8 mouse cellular contexts compared by ENCODE assay signal in genomic region chr13:14613553-14613952, GRCm38 (mm10). TPM values are rescaled to one million over a fixed set of nuclear protein-coding genes. Genes with fewer than 3 reads are reported as not detected.
A peak's percentile ranks its signal among the peaks of the same experiment; 100 is the strongest.
DNase-seq lines count a peak whose midpoint lies in the region; ATAC-seq and TF ChIP-seq lines count a peak whose summit lies in the region.

No protein-coding gene starts in this region.

- H3K27me3 ChIP-seq in kidney, embryonic 14.5 days (ENCODE audit: control insufficient read depth, insufficient read depth, low read length), result no peaks in the 10 kb centered on the region
- no peaks in the 10 kb centered on the region for H3K27me3 ChIP-seq in hindbrain, postnatal 0 days (ENCODE audit: insufficient read depth, low read length)
- H3K27me3 ChIP-seq in midbrain, embryonic 16.5 days (ENCODE audit: control insufficient read depth, insufficient read depth, low read depth, low read length), result no peaks in the 10 kb centered on the region

- H3K4me1 ChIP-seq in kidney, embryonic 14.5 days (ENCODE audit: control insufficient read depth, insufficient read depth, low read length), result no peaks in the 10 kb centered on the region
- H3K4me1 ChIP-seq in hindbrain, postnatal 0 days (ENCODE audit: insufficient read depth, low read length), result peaks cover 7% of the 10 kb centered on the region; the same call in 1 of the 2 replicates
- peaks cover 13% of the 10 kb centered on the region for H3K4me1 ChIP-seq in midbrain, embryonic 16.5 days (ENCODE audit: control insufficient read depth, insufficient read depth, low read length)

- no peak for TF ChIP-seq CTCF in hindbrain, postnatal 0 days (IDR thresholded peaks at IDR 0.05; ENCODE audit: low read depth)

- no peak overlapping the region for H3K27ac ChIP-seq in kidney, embryonic 14.5 days (ENCODE audit: low read depth, low read length)
- peak overlapping the region; percentile 73 for H3K27ac ChIP-seq in hindbrain, postnatal 0 days
- peak overlapping the region; percentile 68; the same call in 1 of the 2 replicates for H3K27ac ChIP-seq in midbrain, embryonic 16.5 days (ENCODE audit: low read length)

- peak overlapping the region; percentile 56 for H3K4me2 ChIP-seq in kidney, embryonic 14.5 days (replicated peaks; ENCODE audit: low read depth, low read length)
- H3K4me2 ChIP-seq in hindbrain, postnatal 0 days (ENCODE audit: low read depth, low read length), result peak overlapping the region; percentile 69
- H3K4me2 ChIP-seq in midbrain, embryonic 16.5 days (ENCODE audit: low read length), result peak overlapping the region; percentile 71

- no peak for ATAC-seq in kidney, embryonic 14.5 days (ENCODE audit: low FRiP score, low TSS enrichment)
- no peak for ATAC-seq in hindbrain, postnatal 0 days
- no peak for ATAC-seq in midbrain, embryonic 16.5 days

- H3K4me3 ChIP-seq in kidney, embryonic 14.5 days (ENCODE audit: low read length), result peak overlapping the region; percentile 97
- H3K4me3 ChIP-seq in hindbrain, postnatal 0 days (ENCODE audit: low read length), result peak overlapping the region; percentile 99
- H3K4me3 ChIP-seq in midbrain, embryonic 16.5 days (ENCODE audit: low read depth, low read length), result peak overlapping the region; percentile 96

- no peak for DNase-seq in kidney, postnatal 36 days
- DNase-seq in T-cell, adult 2 months (ENCODE audit: low spot score), result peak; percentile 50
- no peak for DNase-seq in hindbrain, postnatal 0 days (ENCODE audit: low spot score)
- no peak for DNase-seq in layer of hippocampus, adult 18-20 months (ENCODE audit: low spot score in 2 of 2)
- no peak for DNase-seq in adrenal gland, adult 18-20 months (ENCODE audit: low spot score in 2 of 2)
- DNase-seq in right cerebral cortex, postnatal 25 days, result no peak

- peaks cover 26% of the 10 kb centered on the region for H3K36me3 ChIP-seq in kidney, embryonic 14.5 days (ENCODE audit: control insufficient read depth, insufficient read depth, low read length)
- peaks cover 19% of the 10 kb centered on the region; the same call in 1 of the 2 replicates for H3K36me3 ChIP-seq in hindbrain, postnatal 0 days (ENCODE audit: insufficient read depth, low read length)
- H3K36me3 ChIP-seq in midbrain, embryonic 16.5 days (ENCODE audit: control insufficient read depth, insufficient read depth, low read length), result peaks cover 17% of the 10 kb centered on the region

- WGBS in kidney, embryonic 14.5 days, result 0% methylated on average over 9 of the region's 9 CpGs
- 3% methylated on average over 9 of the region's 9 CpGs for WGBS in hindbrain, postnatal 0 days
- WGBS in midbrain, embryonic 16.5 days, result under 1% methylated on average over 9 of the region's 9 CpGs

- H3K9ac ChIP-seq in kidney, embryonic 14.5 days (ENCODE audit: low read depth, low read length), result peak overlapping the region; percentile 91
- H3K9ac ChIP-seq in hindbrain, postnatal 0 days (replicated peaks; ENCODE audit: low read length), result peak overlapping the region; percentile 72
- H3K9ac ChIP-seq in midbrain, embryonic 16.5 days (ENCODE audit: low read depth, low read length), result peak overlapping the region; percentile 90

- no peaks in the 10 kb centered on the region for H3K9me3 ChIP-seq in kidney, embryonic 14.5 days (ENCODE audit: control insufficient read depth, low read length)
- no peaks in the 10 kb centered on the region for H3K9me3 ChIP-seq in hindbrain, postnatal 0 days (ENCODE audit: low read length)
- no peaks in the 10 kb centered on the region for H3K9me3 ChIP-seq in midbrain, embryonic 16.5 days (replicated peaks; ENCODE audit: control insufficient read depth, low read length, poor library complexity, severe bottlenecking)

RNA-seq across cellular contexts. Expression of gene Psma2, which starts 0.5 kb away (rescaled TPM):
- polyA plus RNA-seq in kidney, embryonic 14.5 days (2014; fragmentation: Nextera tagmentation; extraction: Ambion mirVana), result 215 and 260 TPM in 2 replicates
- 50.3 and 51.8 TPM in 2 replicates for total RNA-seq in hindbrain, postnatal 0 days (2014; rRNA removed)
- polyA plus RNA-seq in hindbrain, postnatal 0 days (2015; fragmentation: Nextera tagmentation; extraction: Ambion mirVana), result 182 and 185 TPM in 2 replicates
- polyA plus RNA-seq in midbrain, embryonic 16.5 days (2015; fragmentation: Nextera tagmentation; extraction: Ambion mirVana), result 159 and 168 TPM in 2 replicates
- 10 to 100 TPM; 58.3 to 64.3 TPM for total RNA-seq in layer of hippocampus, adult 18-20 months (2021)
- 100 to 1,000 TPM in 1 of 2 experiments, 10 to 100 TPM in 1; 99.6 to 116 TPM for total RNA-seq in adrenal gland, adult 18-20 months (2021)

RNA-seq across cellular contexts. Expression of gene Mrpl32, which starts 0.6 kb away (rescaled TPM):
- polyA plus RNA-seq in kidney, embryonic 14.5 days (2014; fragmentation: Nextera tagmentation; extraction: Ambion mirVana), result 127 and 148 TPM in 2 replicates
- 13.6 and 16.5 TPM in 2 replicates for total RNA-seq in hindbrain, postnatal 0 days (2014; rRNA removed)
- 103 and 113 TPM in 2 replicates for polyA plus RNA-seq in hindbrain, postnatal 0 days (2015; fragmentation: Nextera tagmentation; extraction: Ambion mirVana)
- polyA plus RNA-seq in midbrain, embryonic 16.5 days (2015; fragmentation: Nextera tagmentation; extraction: Ambion mirVana), result 107 and 110 TPM in 2 replicates
- 10 to 100 TPM; 26.4 to 31.6 TPM for total RNA-seq in layer of hippocampus, adult 18-20 months (2021)
- total RNA-seq in adrenal gland, adult 18-20 months (2021), result 10 to 100 TPM; 49.3 to 66.4 TPM

RNA-seq across cellular contexts. Expression of gene AW209491, which starts 16.4 kb away (rescaled TPM):
- 25.0 and 27.9 TPM in 2 replicates for polyA plus RNA-seq in kidney, embryonic 14.5 days (2014; fragmentation: Nextera tagmentation; extraction: Ambion mirVana)
- 6.5 and 13.8 TPM in 2 replicates for total RNA-seq in hindbrain, postnatal 0 days (2014; rRNA removed)
- polyA plus RNA-seq in hindbrain, postnatal 0 days (2015; fragmentation: Nextera tagmentation; extraction: Ambion mirVana), result 28.2 and 30.2 TPM in 2 replicates
- polyA plus RNA-seq in midbrain, embryonic 16.5 days (2015; fragmentation: Nextera tagmentation; extraction: Ambion mirVana), result 49.9 and 59.5 TPM in 2 replicates
- total RNA-seq in layer of hippocampus, adult 18-20 months (2021), result 10 to 100 TPM; 21.4 to 26.1 TPM
- 10 to 100 TPM; 21.4 TPM for total RNA-seq in adrenal gland, adult 18-20 months (2021)
